Mouse (Mus musculus): ENCODE data around the gene Lamtor1.

DNA sequence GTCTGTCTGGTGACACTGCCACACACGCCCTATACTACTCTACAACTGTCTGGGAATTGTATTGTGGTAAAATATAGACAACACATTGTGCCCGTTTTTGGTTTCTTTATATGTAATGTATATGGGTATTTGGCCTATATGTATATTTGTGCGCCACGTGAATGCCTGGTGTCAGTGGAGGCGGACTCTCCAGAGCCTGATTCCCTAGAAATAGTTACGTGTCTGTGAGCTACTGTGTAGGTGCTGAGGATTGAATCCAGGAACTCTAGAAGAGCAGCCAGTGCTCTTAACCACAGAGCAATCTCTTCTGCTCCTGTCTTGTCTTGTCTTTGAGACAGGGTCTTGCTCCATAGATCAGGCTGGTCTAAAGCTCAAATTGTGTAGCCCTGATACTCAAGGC lies 19.4 kb upstream of the Lamtor1 start:
- TF ChIP-seq POLR2A (IDR thresholded peaks at IDR 0.05; ENCODE audit: borderline replicate concordance, extremely low read depth, insufficient read depth, insufficient read length, poor library complexity, severe bottlenecking) (no peak), CTCF (IDR thresholded peaks at IDR 0.05; ENCODE audit: borderline replicate concordance, extremely low read depth, insufficient read depth, insufficient read length) (no peak)
